Mouse (Mus musculus) limb, embryonic 15.5 days (tissue): ENCODE results near the gene Ptger1. TPM values are rescaled to one million over a fixed set of nuclear protein-coding genes. Genes with fewer than 3 reads are reported as not detected.

ENCODE experiments used
- ATAC-seq: fragments of 200-750 bp; cut with Nextera tagmentation; 2 replicates; pipeline ENCODE4 v1.8.0; 2017; ENCODE audit warnings: low read depth, moderate TSS enrichment; ENCODE audit not compliant: insufficient number of reproducible peaks, low FRiP score, low TSS enrichment
- H3K27ac ChIP-seq: fragments of 300-500 bp; sonication (generic); 2 replicates; pipeline ENCODE4 v1.5.1; 2015; ENCODE audit warnings: moderate library complexity, mild to moderate bottlenecking, inconsistent platforms
- H3K27me3 ChIP-seq: fragments of 300-500 bp; sonication (generic); 2 replicates; pipeline ENCODE4 v1.6.1; 2015; ENCODE audit warnings: inconsistent platforms
- H3K36me3 ChIP-seq: fragments of 300-500 bp; sonication (generic); 2 replicates; pipeline ENCODE4 v1.6.1; 2015; ENCODE audit warnings: inconsistent platforms
- H3K4me1 ChIP-seq: fragments of 300-500 bp; sonication (generic); 2 replicates; pipeline ENCODE4 v1.6.1; 2015; ENCODE audit warnings: inconsistent platforms
- H3K4me2 ChIP-seq: fragments of 300-500 bp; sonication (generic); 2 replicates; pipeline ENCODE4 v1.6.1; 2015; ENCODE audit warnings: mild to moderate bottlenecking, inconsistent platforms
- H3K4me3 ChIP-seq: fragments of 300-500 bp; sonication (generic); 2 replicates; pipeline ENCODE4 v1.5.1; 2015; ENCODE audit warnings: mild to moderate bottlenecking, inconsistent platforms
- H3K9ac ChIP-seq: fragments of 300-500 bp; sonication (generic); 2 replicates; pipeline ENCODE4 v1.6.1; 2015; ENCODE audit warnings: inconsistent platforms
- H3K9me3 ChIP-seq: fragments of 300-500 bp; sonication (generic); 2 replicates; pipeline ENCODE4 v1.6.1; 2016; ENCODE audit warnings: inconsistent platforms
- WGBS: fragments of 180-500 bp; shearing (Covaris S2); methylation state at CpG from one replicate; pipeline ENCODE4 v1.1.7; 2015; 5-methylcytosine and 5-hydroxymethylcytosine counted together
- polyA plus RNA-seq: library from polyadenylated mRNA; unstranded; fragments of >200 nt; fragmentation: Nextera tagmentation; extraction: Ambion mirVana; gene quantifications from 2 replicates; pipeline ENCODE4 v1.2.1, GENCODE M21; 2015

Gene Ptger1
- polyA plus RNA-seq, 1 experiment from 2014 or later, result 0.95 TPM

- no peaks in the 10 kb centered on the region for H3K27me3 ChIP-seq
- no peak overlapping the region for H3K4me2 ChIP-seq
- peaks cover 13% of the 10 kb centered on the region for H3K4me1 ChIP-seq
- no peak for ATAC-seq
- H3K4me3 ChIP-seq, result no peak overlapping the region
- no peak overlapping the region for H3K9ac ChIP-seq
- 80% methylated on average over 12 of the region's 12 CpGs for WGBS
- no peak overlapping the region for H3K27ac ChIP-seq
- no peaks in the 10 kb centered on the region for H3K9me3 ChIP-seq
- peaks cover 64% of the 10 kb centered on the region for H3K36me3 ChIP-seq
Observed at GRCm38 (mm10) chr8:83679866-83680265, 13.4 kb downstream of the Ptger1 start.

- H3K4me3 ChIP-seq, result no peak overlapping the region
- ATAC-seq, result no peak
- H3K9me3 ChIP-seq, result no peaks in the 10 kb centered on the region
- 50% methylated on average over 5 of the region's 5 CpGs for WGBS
- H3K27ac ChIP-seq, result peak overlapping the region; percentile 77
- peaks cover 13% of the 10 kb centered on the region for H3K4me1 ChIP-seq
- no peak overlapping the region for H3K4me2 ChIP-seq
- peaks cover 69% of the 10 kb centered on the region for H3K36me3 ChIP-seq
- H3K27me3 ChIP-seq, result no peaks in the 10 kb centered on the region
- no peak overlapping the region for H3K9ac ChIP-seq
Observed at GRCm38 (mm10) chr8:83680603-83681002, 14.1 kb downstream of the Ptger1 start.

- Histone ChIP-seq H3K36me3 (peaks cover 70% of the 10 kb centered on the region), H3K9me3 (no peaks in the 10 kb centered on the region), H3K27me3 (no peaks in the 10 kb centered on the region), H3K27ac (peak overlapping the region; percentile 77), H3K9ac (no peak overlapping the region), H3K4me3 (no peak overlapping the region), H3K4me2 (no peak overlapping the region), H3K4me1 (peaks cover 13% of the 10 kb centered on the region)
- ATAC-seq, result no peak
- WGBS, result 14% methylated on average over 6 of the region's 6 CpGs
Observed at GRCm38 (mm10) chr8:83681099-83681498, 14.6 kb downstream of the Ptger1 start.

GRCm38 (mm10) chr8:83684517-83684916 is 18.0 kb downstream of the Ptger1 start:
- Histone ChIP-seq H3K4me2 (no peak overlapping the region), H3K27me3 (no peaks in the 10 kb centered on the region), H3K36me3 (peaks cover 61% of the 10 kb centered on the region), H3K27ac (no peak overlapping the region), H3K9ac (no peak overlapping the region), H3K9me3 (no peaks in the 10 kb centered on the region), H3K4me3 (no peak overlapping the region), H3K4me1 (peaks cover 13% of the 10 kb centered on the region)
- 95% methylated on average over 9 of the region's 9 CpGs for WGBS
- ATAC-seq, result no peak

- H3K9me3 ChIP-seq, result no peaks in the 10 kb centered on the region
- H3K4me2 ChIP-seq, result no peak overlapping the region
- H3K4me3 ChIP-seq, result no peak overlapping the region
- WGBS, result 87% methylated on average over 6 of the region's 6 CpGs
- no peaks in the 10 kb centered on the region; the same call in 1 of the 2 replicates for H3K4me1 ChIP-seq
- H3K27ac ChIP-seq, result no peak overlapping the region
- peaks cover 63% of the 10 kb centered on the region for H3K36me3 ChIP-seq
- no peaks in the 10 kb centered on the region for H3K27me3 ChIP-seq
- no peak for ATAC-seq
- no peak overlapping the region for H3K9ac ChIP-seq
Observed at GRCm38 (mm10) chr8:83689264-83689663, 22.8 kb downstream of the Ptger1 start.

- no peak for ATAC-seq
- Histone ChIP-seq H3K4me1 (peaks cover 24% of the 10 kb centered on the region), H3K9ac (no peak overlapping the region), H3K27ac (no peak overlapping the region), H3K27me3 (no peaks in the 10 kb centered on the region), H3K9me3 (no peaks in the 10 kb centered on the region), H3K4me2 (no peak overlapping the region), H3K36me3 (peaks cover 31% of the 10 kb centered on the region), H3K4me3 (no peak overlapping the region)
- WGBS, result 79% methylated on average over 10 of the region's 10 CpGs
Observed at GRCm38 (mm10) chr8:83693609-83694236, 27.2 kb downstream of the Ptger1 start.

GRCm38 (mm10) chr8:83694369-83695160 is 28.1 kb downstream of the Ptger1 start:
- WGBS, result 75% methylated on average over 11 of the region's 11 CpGs
- Histone ChIP-seq H3K9ac (no peak overlapping the region), H3K4me3 (no peak overlapping the region), H3K27ac (no peak overlapping the region), H3K4me2 (no peak overlapping the region), H3K4me1 (peaks cover 30% of the 10 kb centered on the region), H3K27me3 (no peaks in the 10 kb centered on the region), H3K36me3 (peaks cover 27% of the 10 kb centered on the region), H3K9me3 (no peaks in the 10 kb centered on the region)
- no peak for ATAC-seq

- H3K4me1 ChIP-seq, result peaks cover 34% of the 10 kb centered on the region
- WGBS, result 80% methylated on average over 17 of the region's 17 CpGs
Observed at GRCm38 (mm10) chr8:83695351-83696106, 29.1 kb downstream of the Ptger1 start.

GRCm38 (mm10) chr8:83697374-83698220 is 31.1 kb downstream of the Ptger1 start:
- Histone ChIP-seq H3K27me3 (no peaks in the 10 kb centered on the region), H3K4me2 (peak overlapping the region; percentile 90), H3K4me3 (peak overlapping the region; percentile 89), H3K9ac (peak overlapping the region; percentile 5; the same call in 1 of the 2 replicates), H3K9me3 (no peaks in the 10 kb centered on the region), H3K27ac (peak overlapping the region; percentile 19; the same call in 1 of the 2 replicates), H3K4me1 (peaks cover 34% of the 10 kb centered on the region), H3K36me3 (peaks cover 2% of the 10 kb centered on the region)
- WGBS, result 45% methylated on average over 19 of the region's 19 CpGs
- no peak for ATAC-seq

More at GRCm38 (mm10) chr8:83695351-83696106, 29.1 kb downstream of the Ptger1 start:
- H3K9ac ChIP-seq, result no peak overlapping the region
- ATAC-seq, result no peak
- no peak overlapping the region for H3K4me3 ChIP-seq
- H3K27me3 ChIP-seq, result no peaks in the 10 kb centered on the region
- H3K4me2 ChIP-seq, result no peak overlapping the region
- H3K9me3 ChIP-seq, result no peaks in the 10 kb centered on the region
- no peak overlapping the region for H3K27ac ChIP-seq
- H3K36me3 ChIP-seq, result peaks cover 22% of the 10 kb centered on the region

- 4% methylated on average over 15 of the region's 15 CpGs for WGBS
- H3K27ac ChIP-seq, result peak overlapping the region; percentile 80
- H3K9ac ChIP-seq, result peak overlapping the region; percentile 91
- no peaks in the 10 kb centered on the region for H3K36me3 ChIP-seq
- no peaks in the 10 kb centered on the region for H3K27me3 ChIP-seq
- ATAC-seq, result no peak
- H3K4me3 ChIP-seq, result peak overlapping the region; percentile 89
- H3K4me2 ChIP-seq, result peak overlapping the region; percentile 90
- H3K4me1 ChIP-seq, result peaks cover 34% of the 10 kb centered on the region
- H3K9me3 ChIP-seq, result no peaks in the 10 kb centered on the region
Observed at GRCm38 (mm10) chr8:83698291-83698660, 31.8 kb downstream of the Ptger1 start.
